Mouse (Mus musculus): ENCODE measurements around the gene Pcsk4.

The Pcsk4 gene

DNA sequence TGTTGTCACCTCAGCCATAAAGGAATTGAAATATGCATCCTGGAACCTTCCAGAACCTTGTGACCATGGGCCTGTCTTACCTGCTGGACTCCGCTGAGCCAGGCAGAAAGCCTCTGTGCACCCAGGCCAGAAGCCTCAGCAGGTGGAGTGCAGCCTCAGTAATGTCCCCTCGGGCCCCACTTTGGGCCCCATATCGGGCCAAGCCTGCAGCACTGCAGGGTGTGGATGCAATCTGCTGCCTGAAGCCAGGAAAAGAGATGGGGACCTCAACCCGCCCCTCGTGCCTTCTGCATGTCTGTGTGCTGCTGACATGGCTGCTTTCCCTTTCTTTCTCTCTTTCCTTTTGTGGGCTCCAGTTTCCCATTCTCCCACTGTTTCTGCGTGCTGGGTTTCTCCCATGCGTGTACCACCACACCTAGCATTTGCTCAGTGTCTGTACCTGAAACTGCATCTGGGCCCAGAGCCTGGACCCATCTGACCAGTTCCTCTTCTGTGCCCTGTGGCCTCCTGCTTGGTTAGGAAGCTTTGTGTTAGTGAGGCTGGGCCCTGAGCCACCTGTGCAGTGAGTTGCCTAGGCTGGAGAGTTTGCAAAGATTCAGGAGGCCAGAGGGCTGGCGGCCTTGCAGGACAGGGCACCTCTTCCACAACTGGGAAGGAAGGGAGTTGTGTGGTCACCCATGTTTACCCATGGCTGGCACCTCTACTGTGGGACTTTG, 57.3 kb downstream of the Pcsk4 start:
- no peak for DNase-seq (ENCODE audit: extremely low spot score, low spot score)

Data from neural tube, embryonic 10.5 days (tissue).